Mouse (Mus musculus) large intestine, adult 2 months (tissue): ENCODE data around the gene Adipor2. TPM values are rescaled to one million over a fixed set of nuclear protein-coding genes. Genes with fewer than 3 reads are reported as not detected.

Experiments
- DNase-seq: peaks from one replicate; pipeline ENCODE4 v3.0.0-alpha.2; 2012; ENCODE audit warnings: low read depth, low spot score
- WGBS: fragments of 180-500 bp; shearing (Covaris S2); methylation state at CpG from one replicate; pipeline ENCODE4 v1.1.7; 2018; 5-methylcytosine and 5-hydroxymethylcytosine counted together
- polyA plus RNA-seq: library from polyadenylated mRNA; depleted of rRNA; stranded (reverse); fragments of >200 nt; gene quantifications from 2 replicates; pipeline ENCODE4 v1.2.3, GENCODE M21; 2012; rRNA removed

Gene Adipor2
- polyA plus RNA-seq, 1 experiment: 75.8 TPM

DNA sequence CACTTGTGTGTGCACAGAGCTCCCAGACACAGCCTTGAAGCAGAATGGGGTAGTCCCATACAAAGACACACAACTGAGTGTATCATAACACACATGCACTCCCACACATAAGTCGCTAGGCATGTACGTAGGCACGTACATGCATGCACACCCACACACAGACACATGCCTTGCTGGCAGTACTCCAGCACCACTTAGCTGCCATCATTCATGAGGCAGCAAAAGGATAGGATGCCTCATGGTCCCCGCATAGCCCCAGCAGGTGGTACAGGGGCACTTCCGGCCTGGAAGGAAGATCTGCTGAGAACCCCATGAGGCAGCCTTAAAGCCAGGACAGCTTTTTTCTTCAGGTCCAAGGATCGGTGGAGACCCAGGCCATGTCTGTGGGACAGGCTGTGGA lies 91.5 kb downstream of the Adipor2 start:
- WGBS: 69% methylated on average over 6 of the region's 6 CpGs
- no peak for DNase-seq

DNA sequence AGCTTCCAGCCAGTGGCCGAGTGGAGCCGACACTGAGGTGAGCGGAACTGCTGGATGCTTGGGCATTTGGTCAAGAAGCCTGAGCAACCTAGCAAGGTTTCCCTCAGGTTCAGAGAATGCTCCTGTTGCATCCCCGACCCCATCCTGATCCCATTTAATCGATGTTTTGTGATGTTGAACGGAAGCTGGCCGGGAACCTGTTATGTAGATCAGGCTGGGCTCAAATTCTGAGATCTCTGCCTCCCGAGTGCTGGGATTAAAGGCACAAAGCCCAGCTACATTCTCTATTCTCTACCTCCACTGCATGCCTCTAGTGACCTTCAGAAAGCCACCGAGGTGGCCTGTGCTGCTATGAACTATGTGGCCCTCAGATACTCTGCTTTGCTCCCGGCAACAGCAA lies 92.7 kb downstream of the Adipor2 start:
- 70% methylated on average over 10 of the region's 10 CpGs for WGBS
- no peak for DNase-seq

DNA sequence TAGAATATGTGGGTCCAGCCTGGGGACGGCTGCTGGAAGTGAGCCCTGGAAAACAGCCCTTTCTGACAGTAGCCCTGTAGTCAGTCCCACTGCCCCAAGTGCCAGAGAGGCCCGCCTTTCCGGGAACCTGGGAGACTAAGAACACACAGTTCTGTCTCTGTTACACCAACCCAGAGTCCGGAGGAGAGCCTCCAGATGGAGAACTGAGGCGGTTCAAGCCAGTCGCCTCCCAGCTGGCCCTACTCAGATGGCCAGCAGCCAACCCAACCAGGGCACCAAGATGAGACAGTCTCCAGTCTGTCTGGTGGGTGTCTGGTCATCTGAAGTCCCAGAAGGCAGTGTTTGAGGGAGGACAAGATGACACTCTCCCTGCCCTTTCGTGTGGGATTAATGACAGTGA lies 95.8 kb downstream of the Adipor2 start:
- WGBS: 67% methylated on average over 7 of the region's 7 CpGs
- DNase-seq: no peak

DNA sequence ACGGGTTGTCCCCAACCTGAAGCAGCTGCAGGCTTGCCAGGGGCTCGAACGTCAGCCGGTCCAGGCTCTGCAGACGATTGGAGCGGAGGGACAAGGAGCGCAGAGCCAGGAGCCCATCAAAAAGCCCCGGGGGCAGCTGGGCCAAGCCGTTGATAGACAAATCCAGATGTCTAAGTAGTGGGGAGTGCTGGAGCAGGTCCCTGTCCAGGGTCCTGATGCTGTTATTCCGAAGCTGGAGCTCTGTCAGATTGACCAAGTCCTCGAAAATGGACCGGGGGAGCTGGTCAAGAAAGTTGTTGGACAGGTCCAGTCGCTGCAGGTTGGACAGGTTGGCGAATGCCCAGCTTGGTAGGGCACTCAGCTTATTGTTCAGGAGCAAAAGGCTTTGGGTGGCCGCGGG lies 97.0 kb downstream of the Adipor2 start:
- DNase-seq: no peak
- WGBS: 41% methylated on average over 16 of the region's 16 CpGs

DNA sequence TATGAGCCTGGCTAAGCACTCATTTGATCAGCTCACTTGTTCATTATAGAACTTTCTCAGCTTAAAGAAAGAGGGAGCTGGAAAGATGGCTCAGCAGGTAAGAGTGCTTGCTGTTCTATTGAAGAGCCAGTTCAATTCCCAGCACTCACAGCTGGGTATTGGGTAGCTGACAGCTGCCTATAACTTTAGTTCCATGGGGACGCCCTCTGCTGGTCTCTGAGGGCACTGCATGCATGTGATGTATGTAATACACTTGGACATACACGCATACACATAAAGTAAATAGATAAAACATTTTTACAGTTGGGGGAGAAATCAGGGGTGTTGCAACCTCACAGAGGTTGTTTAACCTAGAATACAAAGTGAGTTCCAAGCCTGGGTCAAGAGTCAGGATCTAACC lies 98.1 kb downstream of the Adipor2 start:
- WGBS: 84% methylated on average over 2 of the region's 2 CpGs
- DNase-seq: no peak

DNA sequence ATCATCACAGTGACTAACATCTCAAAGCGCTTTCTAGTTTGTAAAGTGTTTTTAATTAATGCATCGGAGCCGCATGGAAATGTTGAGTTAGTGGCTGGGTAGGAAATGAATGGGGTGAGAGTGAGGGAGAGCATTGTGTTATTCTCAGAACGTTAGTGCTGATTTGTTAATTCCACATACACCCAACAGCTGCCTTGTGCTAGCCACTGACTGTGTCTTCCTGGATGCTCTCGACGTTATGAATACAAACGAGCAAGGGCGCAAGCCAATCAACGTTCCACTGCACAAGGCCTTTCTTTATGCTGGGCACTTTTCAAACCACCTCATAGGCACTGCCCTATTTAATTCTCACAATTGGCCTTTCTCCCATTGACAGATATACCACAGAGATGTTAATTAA lies 98.8 kb downstream of the Adipor2 start:
- WGBS: 93% methylated on average over 9 of the region's 9 CpGs
- no peak for DNase-seq

DNA sequence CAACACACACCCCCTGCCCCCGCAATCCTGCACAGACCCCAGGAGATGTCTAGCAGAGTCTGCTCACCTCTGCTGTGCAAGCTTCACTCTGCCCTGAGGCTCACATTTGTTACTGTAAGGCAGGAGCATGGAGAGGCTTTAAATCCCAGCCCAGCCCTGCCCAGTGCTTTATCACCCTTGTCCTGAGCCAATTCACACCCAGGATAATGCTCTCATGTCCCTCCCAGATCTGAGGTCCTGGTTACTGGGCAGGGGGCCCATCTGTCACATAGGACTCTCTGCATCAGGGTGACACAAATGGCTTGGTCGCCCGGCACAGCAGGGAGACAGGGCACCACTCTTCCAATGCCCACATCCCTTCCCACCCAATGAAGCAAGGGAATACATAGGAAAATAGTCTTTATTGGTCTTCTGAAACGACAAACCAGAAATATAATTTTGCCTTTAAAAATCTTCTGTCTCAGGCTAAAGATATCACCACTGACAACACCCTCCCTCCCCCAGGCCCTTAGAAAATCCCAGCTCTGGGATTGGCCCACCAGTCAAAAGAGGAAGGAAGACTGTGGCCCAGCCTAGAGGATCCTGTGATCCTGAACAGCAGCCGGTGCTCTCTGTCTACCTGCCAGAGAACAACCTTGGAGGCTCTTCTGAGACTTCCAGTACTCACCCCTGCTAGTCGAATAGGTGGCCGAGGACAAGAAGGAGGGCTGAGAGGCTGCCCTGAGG lies 102.6 kb downstream of the Adipor2 start:
- WGBS: 47% methylated on average over 7 of the region's 7 CpGs
- no peak for DNase-seq

DNA sequence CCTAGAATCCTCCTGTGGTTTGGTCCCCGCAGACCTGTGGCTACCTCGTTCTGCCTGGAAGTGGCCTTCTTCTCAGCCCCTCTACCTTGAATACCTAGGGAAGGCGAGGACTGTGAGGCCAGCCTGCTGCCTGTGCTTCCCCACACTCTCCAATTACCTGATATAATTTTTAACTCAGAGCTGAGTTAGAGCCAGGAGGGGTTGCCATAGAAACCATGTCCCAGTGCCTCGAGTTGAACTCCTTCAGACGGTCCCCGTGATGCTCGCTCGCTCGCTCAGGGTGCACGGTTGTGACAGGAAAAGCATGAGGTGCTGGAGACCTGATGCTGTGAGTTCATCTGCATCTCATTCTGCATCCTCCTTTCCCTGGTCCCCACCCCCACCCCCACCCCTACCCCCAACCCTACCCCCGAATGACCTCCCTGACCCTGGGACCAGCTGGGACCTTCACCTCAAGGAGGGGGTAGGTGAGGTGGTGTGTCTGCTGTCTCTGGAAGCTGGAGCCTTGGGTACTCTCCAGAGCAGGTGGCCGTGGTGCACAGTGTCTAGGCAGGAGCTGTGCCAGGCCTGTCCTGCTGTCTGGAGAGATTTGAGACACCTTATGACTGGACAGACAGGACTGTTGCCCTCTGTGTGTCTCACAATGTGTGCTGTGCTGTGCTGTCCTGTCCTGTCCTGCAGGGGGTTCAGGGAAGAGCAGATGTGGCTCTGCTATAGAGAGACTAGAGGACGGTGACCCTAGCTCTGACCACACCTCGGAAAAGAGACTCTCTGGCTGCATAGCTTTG lies 103.7 kb downstream of the Adipor2 start:
- 50% methylated on average over 14 of the region's 14 CpGs for WGBS
- no peak for DNase-seq

DNA sequence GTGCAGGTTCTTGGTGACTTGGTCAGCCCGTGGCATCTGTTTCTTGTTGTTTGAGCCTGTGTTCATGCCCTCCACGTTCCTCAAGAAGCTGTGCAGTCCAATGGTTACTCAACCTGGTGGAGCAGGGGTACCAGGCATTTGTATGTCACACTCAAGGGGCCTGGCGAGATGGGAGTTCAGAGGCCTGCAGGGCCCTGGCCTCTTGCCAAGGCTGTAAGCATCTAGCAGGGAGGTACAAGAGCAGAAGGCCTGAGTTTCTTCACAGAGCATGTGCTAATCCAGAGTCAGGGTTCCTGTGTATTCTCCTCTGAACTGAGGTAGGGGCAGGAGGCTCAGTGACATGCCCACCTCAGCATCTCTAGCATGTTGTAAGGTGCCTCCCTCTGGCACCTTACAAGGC lies 104.4 kb downstream of the Adipor2 start:
- WGBS: 53% methylated on average over 3 of the region's 3 CpGs
- DNase-seq: no peak

DNA sequence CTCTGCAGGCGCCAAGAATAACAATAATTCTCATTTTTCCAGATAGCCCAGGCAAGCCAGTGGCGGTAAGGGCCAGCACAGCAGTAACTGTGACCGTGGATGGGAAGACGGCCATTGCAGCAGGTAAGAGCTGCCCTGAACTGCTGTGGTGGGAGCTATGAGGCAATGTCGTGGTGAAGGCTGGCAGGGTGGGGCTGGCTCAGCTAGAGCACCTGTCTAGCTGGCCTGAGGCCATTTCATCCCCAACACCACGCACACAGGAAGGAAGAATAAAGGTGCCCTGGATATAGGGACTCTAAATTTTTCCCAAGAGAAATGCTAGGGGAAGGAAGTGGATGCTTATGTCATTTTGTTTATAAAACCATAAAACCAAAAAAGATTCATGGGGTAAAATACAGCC lies 105.1 kb downstream of the Adipor2 start:
- WGBS: 62% methylated on average over 6 of the region's 6 CpGs

DNA sequence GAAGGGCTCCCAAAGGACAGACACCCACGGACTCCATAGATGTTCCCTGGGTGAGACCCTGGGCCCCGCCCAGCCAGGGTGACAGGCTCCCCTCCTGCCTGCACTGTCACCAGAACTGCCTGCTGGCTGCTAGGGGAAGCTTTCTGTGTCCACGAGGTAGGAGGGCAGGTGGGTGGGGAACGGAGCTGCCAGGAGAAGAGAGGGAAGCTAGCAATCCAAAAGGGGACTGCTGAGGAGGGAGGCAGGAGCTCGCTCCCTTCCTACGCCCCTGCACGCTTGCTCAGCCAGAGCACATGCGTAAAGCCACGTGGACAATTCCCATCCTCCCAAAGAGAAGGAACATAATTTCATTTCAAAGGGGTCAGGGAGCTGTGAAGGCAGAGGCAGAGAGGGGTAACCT lies 107.3 kb downstream of the Adipor2 start:
- no peak for DNase-seq
- WGBS: 47% methylated on average over 9 of the region's 9 CpGs

More for the DNA sequence above, 105.1 kb downstream of the Adipor2 start:
- DNase-seq: no peak

DNA sequence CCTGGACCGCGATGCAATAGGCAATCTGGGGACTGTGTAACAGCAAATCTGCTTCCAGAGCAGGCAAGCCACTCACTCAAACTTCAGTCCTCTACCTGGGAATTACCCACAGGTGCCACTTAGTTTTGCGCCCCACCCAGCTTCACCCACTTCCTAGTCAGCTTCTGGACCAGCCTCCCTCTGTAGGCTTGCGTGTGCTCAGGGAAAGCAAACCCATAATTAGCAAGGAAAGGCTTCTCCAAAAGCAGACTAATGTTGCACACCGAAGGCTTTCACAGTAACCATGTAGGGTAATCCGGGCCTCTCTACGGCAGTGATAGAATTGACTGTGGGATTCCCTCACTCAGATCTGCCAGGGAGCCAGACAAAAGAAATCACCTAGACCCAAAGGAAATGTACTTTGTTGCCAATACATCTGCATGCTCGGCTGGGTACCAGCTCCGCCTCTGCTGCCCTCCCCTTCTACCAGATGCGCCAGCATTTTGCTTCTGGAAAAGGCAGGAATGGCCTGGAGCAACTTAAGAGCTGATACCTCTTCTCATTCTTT lies 109.6 kb downstream of the Adipor2 start:
- 64% methylated on average over 10 of the region's 10 CpGs for WGBS
- DNase-seq: no peak

DNA sequence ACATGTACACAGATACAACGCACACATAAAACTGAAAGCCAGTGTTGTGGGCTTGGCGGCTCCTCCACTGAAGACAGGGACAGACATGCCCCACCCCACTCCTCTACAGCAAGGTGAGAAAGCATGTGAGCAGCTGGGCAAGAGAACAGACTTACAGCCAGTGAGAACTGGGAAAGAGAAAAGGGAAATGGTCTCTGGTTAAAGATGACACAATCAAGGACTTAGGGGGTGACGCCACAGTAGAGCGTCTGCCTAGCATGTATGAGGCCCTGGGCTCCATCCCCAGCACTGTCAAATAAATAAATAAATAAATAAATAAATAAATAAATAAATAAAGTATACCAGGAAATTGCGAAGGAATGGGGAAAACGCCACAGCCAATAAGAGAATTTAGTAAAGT lies 114.2 kb downstream of the Adipor2 start:
- WGBS: 82% methylated on average over 6 of the region's 6 CpGs
- no peak for DNase-seq

Other genes starting within 250 kb of the Adipor2 start
- 9.7 and 13.2 TPM in 2 replicates for gene Dcp1b, start 242.5 kb downstream of the Adipor2 start, polyA plus RNA-seq
- gene Cacna1c, start 221.3 kb downstream of the Adipor2 start, polyA plus RNA-seq: 1.8 and 3.5 TPM in 2 replicates
- gene Cacna2d4, start 181.2 kb downstream of the Adipor2 start, polyA plus RNA-seq: 0.37 and 0.89 TPM in 2 replicates
- 0.05 TPM in 1 of 2 replicates, not detected in the other for gene Lrtm2, start 86.9 kb downstream of the Adipor2 start, polyA plus RNA-seq
- gene Fbxl14, start 62.0 kb upstream of the Adipor2 start, polyA plus RNA-seq: 47.0 and 54.4 TPM in 2 replicates
- gene Wnt5b, start 126.6 kb upstream of the Adipor2 start, polyA plus RNA-seq: 1.1 and 1.7 TPM in 2 replicates